Mouse (Mus musculus): ENCODE data around the gene Bcor. TPM values are rescaled to one million over a fixed set of nuclear protein-coding genes. Genes with fewer than 3 reads are reported as not detected.
A peak's percentile ranks its signal among the peaks of the same experiment; 100 is the strongest.

The Bcor gene
- total RNA-seq, 1 experiment = 32.9 TPM

DNA sequence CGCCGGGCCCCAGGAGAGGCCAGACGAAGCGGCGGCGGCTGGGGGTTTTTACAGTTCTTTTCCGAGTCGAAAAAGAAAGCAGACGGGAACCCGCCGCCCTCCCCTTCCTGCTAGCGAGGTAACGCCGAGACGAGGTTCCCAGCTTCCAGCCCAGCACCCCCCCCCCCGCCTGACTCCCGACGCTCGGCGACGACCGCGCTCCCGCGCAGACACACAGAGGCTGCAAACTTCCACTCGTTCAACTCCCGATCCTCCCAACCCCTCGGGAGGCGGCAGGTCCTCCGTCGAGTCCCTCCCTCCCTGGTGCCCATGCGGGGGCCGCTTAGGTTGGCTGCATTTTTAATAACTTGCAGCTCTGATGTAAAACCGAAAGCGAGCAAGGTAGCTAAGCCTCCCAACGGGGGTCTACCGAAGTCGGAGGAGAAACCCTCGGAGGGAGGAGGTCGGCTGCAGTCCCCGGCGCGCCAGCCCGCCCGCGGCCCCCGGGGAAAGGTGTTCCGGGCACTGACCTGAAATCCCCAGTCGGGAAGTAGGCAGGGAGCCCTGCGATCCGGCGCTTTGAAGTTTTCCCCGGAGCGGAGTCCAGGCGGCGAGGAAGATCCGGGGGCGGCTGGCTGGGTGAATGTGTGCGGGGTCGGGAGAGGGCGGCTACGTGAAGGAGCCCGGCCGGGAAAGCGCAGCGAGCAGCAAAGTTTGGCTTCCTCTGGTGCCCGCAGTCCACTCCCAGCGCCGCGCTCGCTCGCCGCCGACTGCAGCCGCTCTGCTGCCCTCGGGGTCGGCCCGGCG, 80.7 kb downstream of the Bcor start:
- Histone ChIP-seq H3K36me3 (ENCODE audit: control insufficient read depth, insufficient read depth, low read length, poor library complexity, severe bottlenecking) (no peaks in the 10 kb centered on the region), H3K9ac (ENCODE audit: insufficient read depth, low read depth, low read length, poor library complexity, severe bottlenecking) (peak overlapping the region; percentile 65), H3K27ac (ENCODE audit: insufficient read depth, low read depth, low read length, poor library complexity, severe bottlenecking) (no peak overlapping the region), H3K4me1 (ENCODE audit: control insufficient read depth in 2 of 2, insufficient read depth in 2 of 2, low read length in 2 of 2, poor library complexity in 1 of 2) (peaks cover 0 to 2% of the 10 kb centered on the region in 2 experiments; a peak in 1 of 4 replicates), H3K9me3 (ENCODE audit: control insufficient read depth, insufficient read depth, low read depth, low read length) (no peaks in the 10 kb centered on the region), H3K4me3 (ENCODE audit: insufficient read depth in 1 of 2, low read depth in 1 of 2, low read length in 2 of 2, poor library complexity in 1 of 2, severe bottlenecking in 1 of 2) (peak overlapping the region; percentile 62 to 67)
- in situ Hi-C loops (cut with MboI; ENCODE audit: low sequenced_read_pairs in 2 of 2, unreplicated experiment in 2 of 2) = loop anchor here (10.0 to 25.0 kb wide), 4 partner anchors 55 to 442 kb away; no protein-coding TSS in a partner anchor
- TF ChIP-seq MAFK (IDR thresholded peaks at IDR 0.05; ENCODE audit: insufficient read depth, low read depth, low read length) (no peak), CHD2 (IDR thresholded peaks at IDR 0.05; ENCODE audit: low read depth, low read length) (no peak)
- DNase-seq (ENCODE audit: low read depth, low spot score) = no peak

DNA sequence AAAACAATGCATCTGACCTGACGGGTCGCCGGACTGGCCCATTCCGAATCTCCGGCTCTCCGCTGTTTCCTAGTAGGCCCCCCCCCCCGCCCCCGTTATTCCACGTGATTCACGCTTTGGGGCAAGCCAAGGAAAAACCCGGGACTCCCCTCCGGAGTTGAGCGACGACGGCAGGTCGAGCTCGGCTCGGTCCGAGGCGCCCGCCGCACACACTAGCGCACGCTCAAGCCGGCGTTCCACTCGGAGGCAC, 81.2 kb downstream of the Bcor start:
- TF ChIP-seq MAFK (IDR thresholded peaks at IDR 0.05; ENCODE audit: insufficient read depth, low read depth, low read length) (no peak), ZNF384 (IDR thresholded peaks at IDR 0.05; ENCODE audit: low read depth, low read length) (no peak), HCFC1 (IDR thresholded peaks at IDR 0.05; ENCODE audit: borderline replicate concordance, insufficient read depth, low read length) (no peak), ZC3H11A (IDR thresholded peaks at IDR 0.05; ENCODE audit: borderline replicate concordance, low read depth, low read length) (no peak), CHD2 (IDR thresholded peaks at IDR 0.05; ENCODE audit: low read depth, low read length) (no peak)
- peaks cover 0 to 2% of the 10 kb centered on the region in 2 experiments; a peak in 1 of 4 replicates for H3K4me1 ChIP-seq (ENCODE audit: control insufficient read depth in 2 of 2, insufficient read depth in 2 of 2, low read length in 2 of 2, poor library complexity in 1 of 2)
- no peaks in the 10 kb centered on the region for H3K36me3 ChIP-seq (ENCODE audit: control insufficient read depth, insufficient read depth, low read length, poor library complexity, severe bottlenecking)
- peak overlapping the region; percentile 62 to 67 for H3K4me3 ChIP-seq (ENCODE audit: insufficient read depth in 1 of 2, low read depth in 1 of 2, low read length in 2 of 2, poor library complexity in 1 of 2, severe bottlenecking in 1 of 2)
- H3K9me3 ChIP-seq (ENCODE audit: control insufficient read depth, insufficient read depth, low read depth, low read length) = no peaks in the 10 kb centered on the region
- H3K27ac ChIP-seq (ENCODE audit: insufficient read depth, low read depth, low read length, poor library complexity, severe bottlenecking) = no peak overlapping the region
- in situ Hi-C loops (cut with MboI; ENCODE audit: low sequenced_read_pairs in 2 of 2, unreplicated experiment in 2 of 2) = loop anchor here (10.0 to 25.0 kb wide), 3 partner anchors 74 to 442 kb away; no protein-coding TSS in a partner anchor
- no peak overlapping the region for H3K9ac ChIP-seq (ENCODE audit: insufficient read depth, low read depth, low read length, poor library complexity, severe bottlenecking)
- no peak for DNase-seq (ENCODE audit: low read depth, low spot score)

DNA sequence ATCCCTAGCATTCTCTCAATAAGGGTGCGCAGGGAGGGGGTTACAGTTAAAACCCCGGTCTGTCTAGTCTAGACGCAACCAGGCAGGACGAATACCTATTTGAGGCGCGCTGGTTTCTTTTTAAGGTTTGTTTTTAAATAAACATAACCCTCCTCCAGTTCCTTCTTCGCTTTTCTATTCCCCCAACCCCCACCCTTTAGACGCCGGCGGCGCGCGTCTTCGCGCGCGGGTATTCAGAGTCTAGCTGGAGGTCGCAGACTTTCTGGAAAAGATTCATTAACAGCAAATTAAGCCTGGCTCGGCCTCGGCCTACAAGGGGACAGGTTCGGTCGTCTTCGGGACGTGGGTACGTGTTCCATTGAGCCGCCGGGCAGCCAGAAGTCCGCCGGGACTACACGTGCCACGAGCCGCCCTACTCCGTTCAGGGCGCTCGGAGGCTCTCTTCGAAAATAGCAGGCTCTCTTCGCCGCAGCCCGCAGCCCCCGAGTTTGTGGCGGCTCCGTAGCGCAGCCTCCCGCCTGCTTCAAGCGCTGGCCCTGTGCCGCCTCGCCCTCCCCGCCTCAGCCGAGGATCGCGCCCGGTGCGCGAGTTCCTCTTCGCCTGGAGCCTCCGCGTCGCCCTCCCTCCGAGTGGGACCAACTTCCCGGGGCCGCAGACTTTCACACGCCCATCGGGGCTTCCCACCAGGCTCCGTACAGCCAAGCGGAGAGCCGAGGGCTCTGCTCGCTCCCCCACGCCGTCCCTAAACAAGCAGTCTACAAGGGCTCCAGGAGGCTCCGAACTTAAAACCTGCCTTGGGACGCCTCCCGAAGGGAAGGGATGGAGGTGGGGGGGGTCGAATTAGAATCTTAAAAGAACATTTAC, 81.7 kb downstream of the Bcor start:
- Histone ChIP-seq H3K9ac (ENCODE audit: insufficient read depth, low read depth, low read length, poor library complexity, severe bottlenecking) (peak overlapping the region; percentile 47), H3K27ac (ENCODE audit: insufficient read depth, low read depth, low read length, poor library complexity, severe bottlenecking) (no peak overlapping the region), H3K9me3 (ENCODE audit: control insufficient read depth, insufficient read depth, low read depth, low read length) (no peaks in the 10 kb centered on the region), H3K4me1 (ENCODE audit: control insufficient read depth in 2 of 2, insufficient read depth in 2 of 2, low read length in 2 of 2, poor library complexity in 1 of 2) (peaks cover 0 to under 1% of the 10 kb centered on the region in 2 experiments; a peak in 1 of 4 replicates), H3K36me3 (ENCODE audit: control insufficient read depth, insufficient read depth, low read length, poor library complexity, severe bottlenecking) (no peaks in the 10 kb centered on the region), H3K4me3 (ENCODE audit: insufficient read depth in 1 of 2, low read depth in 1 of 2, low read length in 2 of 2, poor library complexity in 1 of 2, severe bottlenecking in 1 of 2) (peak overlapping the region; percentile 20 to 62; a peak in 3 of 4 replicates)
- TF ChIP-seq CHD2 (IDR thresholded peaks at IDR 0.05; ENCODE audit: low read depth, low read length) = no peak
- no peak for TF ChIP-seq ZC3H11A (IDR thresholded peaks at IDR 0.05; ENCODE audit: borderline replicate concordance, low read depth, low read length)
- TF ChIP-seq MAFK (IDR thresholded peaks at IDR 0.05; ENCODE audit: insufficient read depth, low read depth, low read length) = no peak
- TF ChIP-seq ZNF384 (IDR thresholded peaks at IDR 0.05; ENCODE audit: low read depth, low read length) = no peak
- TF ChIP-seq HCFC1 (IDR thresholded peaks at IDR 0.05; ENCODE audit: borderline replicate concordance, insufficient read depth, low read length) = 0 out of 2 replicates have a peak, but pooled peaks have one; percentile 17
- no peak for DNase-seq (ENCODE audit: low read depth, low spot score)
- in situ Hi-C loops (cut with MboI; ENCODE audit: low sequenced_read_pairs in 2 of 2, unreplicated experiment in 2 of 2) = loop anchor here (10.0 to 25.0 kb wide), 3 partner anchors 74 to 441 kb away; no protein-coding TSS in a partner anchor

DNA sequence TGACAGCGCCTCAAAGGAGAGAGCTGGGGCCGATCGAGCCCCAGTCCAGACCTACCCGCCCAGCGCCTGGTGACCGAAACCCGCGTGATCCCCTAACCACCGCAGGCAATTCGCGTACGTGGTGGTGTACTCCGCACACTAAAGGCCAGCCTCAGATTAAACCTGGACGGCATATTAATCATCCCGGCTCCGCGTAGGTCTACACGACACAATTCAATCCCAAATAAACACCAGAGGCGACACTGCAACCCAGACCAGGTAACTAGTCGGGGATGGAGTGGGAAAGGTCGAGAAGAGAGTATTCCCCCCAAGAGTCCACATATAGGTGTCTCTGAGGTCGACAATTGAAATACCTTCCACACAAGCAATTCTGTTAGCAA, 82.6 kb downstream of the Bcor start:
- Histone ChIP-seq H3K27ac (ENCODE audit: insufficient read depth, low read depth, low read length, poor library complexity, severe bottlenecking) (no peak overlapping the region), H3K4me1 (ENCODE audit: control insufficient read depth in 2 of 2, insufficient read depth in 2 of 2, low read length in 2 of 2, poor library complexity in 1 of 2) (peaks cover 0 to 6% of the 10 kb centered on the region in 2 experiments; a peak in 1 of 4 replicates), H3K9ac (ENCODE audit: insufficient read depth, low read depth, low read length, poor library complexity, severe bottlenecking) (no peak overlapping the region), H3K4me3 (ENCODE audit: insufficient read depth in 1 of 2, low read depth in 1 of 2, low read length in 2 of 2, poor library complexity in 1 of 2, severe bottlenecking in 1 of 2) (peak overlapping the region in 1 of 2 experiments; percentile 64; a peak in 1 of 4 replicates), H3K9me3 (ENCODE audit: control insufficient read depth, insufficient read depth, low read depth, low read length) (no peaks in the 10 kb centered on the region), H3K36me3 (ENCODE audit: control insufficient read depth, insufficient read depth, low read length, poor library complexity, severe bottlenecking) (no peaks in the 10 kb centered on the region)
- no peak for TF ChIP-seq CHD2 (IDR thresholded peaks at IDR 0.05; ENCODE audit: low read depth, low read length)
- TF ChIP-seq ZNF384 (IDR thresholded peaks at IDR 0.05; ENCODE audit: low read depth, low read length) = no peak
- no peak for TF ChIP-seq HCFC1 (IDR thresholded peaks at IDR 0.05; ENCODE audit: borderline replicate concordance, insufficient read depth, low read length)
- TF ChIP-seq ZC3H11A (IDR thresholded peaks at IDR 0.05; ENCODE audit: borderline replicate concordance, low read depth, low read length) = no peak
- no peak for TF ChIP-seq MAFK (IDR thresholded peaks at IDR 0.05; ENCODE audit: insufficient read depth, low read depth, low read length)
- DNase-seq (ENCODE audit: low read depth, low spot score) = no peak
- in situ Hi-C loops (cut with MboI; ENCODE audit: low sequenced_read_pairs in 2 of 2, unreplicated experiment in 2 of 2) = loop anchor here (10.0 to 25.0 kb wide), 3 partner anchors 73 to 440 kb away; no protein-coding TSS in a partner anchor
